Mouse (Mus musculus) natural killer cell, adult 2 months (primary cell): ENCODE measurements around the gene Gm20696.
A peak's percentile ranks its signal among the peaks of the same experiment; 100 is the strongest.

ENCODE experiments used
- DNase-seq, 2 experiments: peaks; one replicate each; pipeline ENCODE4 v3.0.0; 2022; ENCODE audit warnings: low spot score in 2 of 2

Gene Gm20696

DNA sequence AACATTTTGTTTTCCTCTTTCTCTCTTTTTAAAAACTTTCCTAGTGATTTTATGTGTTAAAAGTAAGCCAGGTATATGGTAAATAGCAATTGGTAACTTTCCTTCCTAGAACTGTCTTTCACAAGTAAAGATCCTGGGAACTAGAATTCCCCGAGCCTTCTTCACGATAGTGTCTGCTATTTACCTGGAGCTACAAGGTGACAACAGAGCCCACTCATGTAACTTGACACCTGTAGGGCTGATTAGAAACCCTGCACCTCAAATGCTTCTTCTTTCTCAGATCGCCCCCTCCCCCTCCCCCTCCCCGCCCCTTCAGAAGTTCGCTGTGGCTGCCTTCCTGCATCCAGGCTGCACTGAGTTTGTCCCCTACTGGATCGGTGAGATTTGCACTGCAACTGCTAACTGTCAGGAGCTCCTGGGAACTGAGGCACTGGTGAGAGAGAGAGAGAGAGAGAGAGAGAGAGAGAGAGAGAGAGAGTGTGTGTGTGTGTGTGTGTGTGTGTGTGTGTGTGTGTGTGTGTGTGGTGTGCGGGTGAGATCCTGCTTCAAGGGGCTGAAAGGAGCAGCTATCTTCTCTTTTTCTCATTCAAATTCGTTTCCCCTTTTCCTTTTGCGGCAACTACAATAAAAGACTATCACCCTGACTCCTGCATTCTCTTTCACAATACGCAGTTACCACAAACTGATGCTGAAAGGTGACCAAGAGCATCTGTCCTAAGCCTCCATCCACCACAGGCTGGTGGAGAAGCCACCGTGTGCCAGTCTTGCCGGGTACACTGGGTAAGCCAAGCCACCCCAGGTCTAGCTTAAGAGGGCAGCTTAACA, 403.3 kb downstream of the Gm20696 start:
- DNase-seq: peak; percentile 47 to 48

DNA sequence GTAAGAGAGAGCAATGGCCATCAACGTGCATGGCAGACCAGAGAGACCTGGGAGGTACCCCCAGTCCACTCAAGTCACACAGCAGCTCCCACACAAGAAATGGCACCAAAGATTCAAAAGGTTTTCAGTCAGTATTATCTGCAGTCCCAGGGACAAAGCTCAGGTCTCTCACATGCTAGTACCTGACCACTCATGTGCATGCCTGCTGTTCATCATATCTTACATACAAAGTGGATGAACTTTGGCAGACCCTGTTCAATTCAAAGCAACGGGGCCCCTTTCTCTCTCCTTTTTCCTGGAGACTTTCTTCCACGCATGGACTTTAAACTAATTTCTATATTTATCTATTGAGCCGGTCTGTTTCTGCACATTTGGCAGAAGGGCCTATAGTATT, 404.9 kb downstream of the Gm20696 start:
- no peak for DNase-seq

DNA sequence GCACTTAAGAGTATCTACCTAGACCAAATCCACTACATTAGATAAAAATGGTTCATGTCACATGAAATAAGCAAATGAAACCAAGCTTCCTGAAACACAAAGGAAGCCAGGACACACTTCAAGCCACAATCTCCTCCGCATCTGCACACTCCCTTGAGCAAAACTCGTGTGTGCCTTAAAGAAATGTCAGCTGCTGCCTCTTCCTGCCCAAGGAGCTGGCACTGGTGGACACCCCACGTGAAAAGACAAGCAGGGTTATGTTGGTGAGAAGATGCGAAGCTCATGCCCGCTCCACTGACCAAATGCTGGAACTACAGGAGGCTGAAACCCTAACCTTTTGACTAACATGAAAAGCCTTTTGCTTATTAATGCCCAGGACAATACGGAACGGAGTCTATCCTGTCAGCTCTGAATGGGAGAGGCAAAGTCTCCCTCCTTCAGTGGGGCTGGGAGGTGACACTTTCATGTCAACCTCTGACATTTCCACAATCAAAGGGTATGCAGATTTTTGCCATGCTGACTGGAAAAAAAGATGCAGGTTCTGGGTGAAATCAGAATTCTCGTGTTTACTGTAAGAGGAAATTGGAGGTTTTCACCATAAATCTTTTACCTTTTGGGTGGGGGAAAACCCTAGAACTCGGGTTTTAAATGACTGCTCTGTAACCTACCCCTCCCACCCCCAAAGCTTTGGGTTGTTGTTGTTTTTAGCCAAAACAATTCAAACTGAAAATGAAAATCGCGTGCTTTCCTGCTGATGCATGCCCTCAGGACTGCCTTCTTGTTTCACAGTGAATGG, 405.5 kb downstream of the Gm20696 start:
- peak; percentile 58 to 70 for DNase-seq

DNA sequence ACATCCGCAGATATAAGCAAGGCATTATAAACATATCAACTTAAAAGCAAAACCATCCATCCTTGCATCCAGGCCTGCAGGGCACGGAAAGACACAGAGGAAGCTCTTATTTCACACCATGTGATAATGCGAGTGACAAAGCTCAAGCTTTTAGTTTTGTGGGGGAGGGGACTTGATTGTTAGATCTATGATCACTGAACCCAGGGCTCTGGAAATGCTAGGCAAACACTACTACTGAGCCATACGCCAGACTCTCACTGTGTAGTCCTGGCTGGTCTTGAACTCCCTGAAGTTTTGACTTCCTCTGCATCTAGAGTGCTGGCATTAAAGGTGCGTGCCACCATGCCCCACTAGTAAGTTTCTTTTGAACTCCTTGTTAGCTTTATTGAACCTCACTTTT, 408.3 kb downstream of the Gm20696 start:
- no peak for DNase-seq

DNA sequence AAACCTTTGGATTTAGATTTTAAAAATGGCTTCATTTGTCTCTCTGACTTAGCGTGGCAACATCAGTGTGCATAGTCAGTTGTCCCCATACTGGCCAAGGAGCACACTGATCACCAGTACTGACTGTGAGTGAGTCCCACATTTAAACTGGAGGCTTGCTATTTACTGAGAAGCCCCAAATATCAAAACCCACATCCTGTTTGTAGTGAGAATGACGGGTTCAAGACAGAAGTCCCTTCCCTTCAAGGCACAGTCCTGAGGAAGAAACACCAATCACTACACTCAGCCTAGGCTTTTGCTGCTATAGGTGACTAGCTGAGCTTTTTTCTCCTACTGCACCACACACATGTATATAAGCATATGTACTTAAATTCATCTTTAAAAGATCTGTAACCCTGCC, 408.9 kb downstream of the Gm20696 start:
- peak; percentile 58 to 66 for DNase-seq

DNA sequence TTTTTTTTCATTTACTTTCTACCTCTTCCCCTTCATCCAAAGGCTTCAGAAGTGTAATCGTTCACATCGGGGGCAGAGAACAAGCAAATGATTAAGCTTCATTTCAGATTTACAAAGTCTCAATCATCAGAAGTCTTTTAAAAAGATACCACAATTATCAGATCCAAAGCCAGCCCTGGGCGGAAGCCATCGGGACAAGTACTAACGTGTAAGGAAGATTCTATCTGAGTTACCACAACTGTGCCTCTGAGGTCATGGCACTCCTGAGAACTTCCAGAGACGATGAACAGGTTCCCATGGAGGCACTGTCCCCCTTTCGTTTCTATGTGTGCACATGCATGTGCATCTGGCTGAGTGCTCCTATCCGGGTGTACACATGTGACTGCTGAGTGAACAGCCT, 413.3 kb downstream of the Gm20696 start:
- no peak for DNase-seq

DNA sequence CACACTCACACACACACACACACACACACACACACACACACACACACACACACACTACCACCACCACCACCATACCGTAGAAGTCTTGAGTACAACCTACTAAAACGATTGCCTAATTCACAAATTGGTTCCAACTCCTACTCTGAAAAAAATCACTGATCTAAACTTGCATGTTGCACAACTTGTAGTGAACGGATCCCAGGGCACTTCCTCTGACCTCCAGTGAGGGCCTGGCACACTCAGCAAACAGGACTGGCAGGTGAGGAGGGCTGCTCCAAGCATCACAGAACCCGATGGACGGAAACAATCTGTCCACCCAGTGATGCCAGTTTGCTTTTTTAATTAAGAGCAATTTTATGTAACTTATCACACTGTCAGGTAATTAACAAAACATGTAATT, 413.8 kb downstream of the Gm20696 start:
- DNase-seq: no peak

DNA sequence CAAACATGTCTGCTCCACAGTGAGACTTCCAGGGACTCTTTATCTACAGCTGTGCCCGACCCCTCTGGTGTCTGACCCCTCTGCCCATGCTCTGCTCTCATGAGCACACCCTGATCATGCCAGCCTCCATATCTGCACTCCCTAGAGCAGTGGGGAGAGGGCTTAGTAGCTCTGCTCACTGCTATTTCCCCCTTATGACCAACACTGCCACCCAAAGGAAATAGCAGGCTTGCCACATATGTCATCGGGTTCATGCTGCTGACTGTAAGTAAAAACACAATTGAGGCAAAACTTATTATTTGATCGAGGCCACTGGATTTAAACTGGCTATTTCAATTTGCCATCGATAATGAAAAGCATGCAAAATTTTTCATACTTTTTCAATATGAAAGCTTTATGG, 414.7 kb downstream of the Gm20696 start:
- DNase-seq: no peak

DNA sequence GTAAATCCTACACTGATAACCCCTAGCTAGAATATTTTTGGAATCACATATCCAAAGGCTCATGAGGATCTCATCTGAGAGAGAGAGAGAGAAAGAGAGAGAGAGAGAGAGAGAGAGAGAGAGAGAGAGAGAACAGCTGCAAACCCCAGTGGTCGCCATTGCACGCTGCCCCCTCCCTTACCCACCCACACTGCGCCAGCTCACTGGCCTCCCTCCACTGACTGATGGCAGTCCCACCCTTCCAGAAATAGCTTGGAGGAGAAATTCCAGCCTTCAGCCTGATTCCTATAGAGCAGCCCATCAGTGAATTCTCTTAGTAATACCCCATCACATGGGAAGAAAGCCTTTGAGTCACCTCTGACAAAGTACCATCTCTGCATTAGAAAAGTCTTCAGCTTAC, 415.4 kb downstream of the Gm20696 start:
- no peak for DNase-seq

DNA sequence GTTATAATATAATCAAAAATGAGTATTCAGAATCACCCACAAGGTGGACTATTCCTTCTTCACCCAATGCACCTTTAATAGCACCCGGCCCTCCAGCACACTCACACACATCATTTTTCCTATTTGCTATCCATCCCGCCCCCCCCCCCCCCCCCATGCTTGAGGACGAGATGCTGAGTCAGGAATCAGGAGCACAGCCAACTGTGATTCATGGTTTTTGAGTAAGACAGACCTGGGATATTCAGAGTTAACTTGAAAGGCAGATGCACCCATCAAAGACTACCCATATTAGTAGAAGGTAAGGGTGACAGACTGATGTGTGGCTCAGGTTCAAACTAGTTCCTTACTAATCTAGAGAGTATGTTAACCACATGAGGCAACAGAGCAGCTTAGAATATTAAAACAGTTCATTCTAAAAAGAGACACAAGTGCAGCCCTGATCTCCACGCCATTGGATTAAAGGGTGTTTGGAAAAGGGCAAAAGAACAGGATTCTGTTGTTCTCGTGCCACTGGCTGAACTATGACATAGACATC, 417.0 kb downstream of the Gm20696 start:
- DNase-seq: no peak

DNA sequence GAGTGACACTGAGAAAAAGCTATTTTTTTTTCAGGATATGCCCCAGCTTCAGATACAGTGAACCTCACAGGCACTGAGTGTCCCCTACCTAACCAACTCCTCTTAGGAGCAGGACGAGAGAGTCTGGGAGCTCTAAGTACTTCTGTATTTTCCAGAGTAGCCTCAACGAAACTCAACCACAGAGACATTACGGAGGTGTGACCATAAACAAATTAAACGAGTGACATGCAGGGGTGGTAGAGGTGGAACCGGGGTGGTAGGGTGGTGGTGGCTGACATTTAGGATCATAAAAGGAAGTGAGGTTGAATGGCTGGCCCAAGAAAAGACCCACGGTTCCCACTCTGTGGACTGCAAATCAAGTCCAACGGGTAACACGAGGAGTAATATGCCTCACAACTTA, 418.2 kb downstream of the Gm20696 start:
- DNase-seq: peak; percentile 64 to 81

DNA sequence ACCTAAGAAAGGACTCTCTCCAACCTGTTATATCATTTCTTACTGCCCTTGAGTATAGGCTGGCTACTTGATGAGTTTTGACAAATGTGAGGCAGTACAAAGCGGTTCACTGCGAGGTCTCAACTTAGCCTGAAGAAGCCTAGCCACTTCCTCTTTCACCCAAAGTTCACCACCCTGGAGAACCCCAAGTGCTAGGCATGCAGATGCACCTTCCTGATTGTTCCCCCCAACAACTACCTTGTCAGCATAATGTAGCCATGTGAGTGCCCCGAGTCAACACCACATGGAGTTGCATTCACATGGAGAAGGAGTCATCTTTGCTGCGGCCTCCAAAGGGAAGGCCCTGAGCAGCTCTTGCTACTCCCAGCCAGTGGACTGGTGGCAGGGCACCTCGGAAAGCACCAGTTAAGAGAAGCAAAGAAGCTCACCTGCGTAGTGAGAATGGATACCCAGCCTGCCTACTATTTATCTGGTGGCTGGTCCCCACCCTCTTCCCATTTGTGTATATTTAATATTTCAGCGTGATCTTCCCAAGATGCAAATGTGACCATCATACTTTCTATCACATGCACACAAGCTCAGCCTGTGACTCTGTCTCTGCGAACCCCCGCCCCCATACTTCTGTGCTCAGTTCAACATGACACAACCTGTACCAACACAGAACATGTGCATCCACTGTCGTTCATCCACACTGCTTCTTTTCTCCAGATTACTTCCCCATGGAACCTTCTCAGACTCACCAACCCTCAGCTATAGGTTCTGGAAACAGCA, 424.8 kb downstream of the Gm20696 start:
- DNase-seq: peak; percentile 57 to 68

DNA sequence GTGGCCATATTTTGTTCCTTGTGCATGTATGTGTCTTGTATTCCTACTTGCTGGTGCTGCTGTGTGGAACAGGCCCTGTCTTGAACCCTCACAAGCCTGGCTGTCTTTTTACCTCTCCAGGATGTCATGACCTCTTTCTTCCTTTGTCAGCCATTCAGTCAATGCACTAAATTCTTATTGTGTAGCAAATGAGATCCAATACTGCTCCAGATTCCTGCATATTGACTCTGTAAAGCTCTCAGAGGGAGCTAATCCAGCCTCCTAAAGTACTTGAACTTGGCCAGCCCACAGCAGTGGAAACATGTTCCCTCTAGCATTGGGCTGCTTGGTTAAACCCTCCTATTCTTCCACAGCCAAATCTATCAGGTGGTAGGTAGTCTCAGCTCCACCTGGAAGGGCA, 425.8 kb downstream of the Gm20696 start:
- DNase-seq: no peak

DNA sequence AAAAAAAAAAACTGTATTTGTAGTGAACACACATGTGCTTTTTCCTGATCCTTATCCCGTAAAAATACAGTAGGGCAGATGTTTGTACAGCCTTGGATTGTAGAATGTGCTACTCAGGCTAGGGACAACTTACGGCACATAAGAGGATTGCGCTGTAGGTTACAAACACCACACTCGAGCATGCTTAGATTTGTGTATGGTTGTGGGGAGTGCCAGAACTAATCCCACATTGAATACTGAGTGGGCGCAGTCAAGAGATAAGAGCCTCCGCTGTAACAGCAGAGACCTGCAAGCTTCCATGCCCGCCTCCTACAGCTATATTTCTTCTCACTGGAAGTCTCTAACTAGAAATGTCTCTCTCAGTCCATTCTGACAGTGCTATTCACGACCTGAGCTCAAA, 431.0 kb downstream of the Gm20696 start:
- DNase-seq: no peak

DNA sequence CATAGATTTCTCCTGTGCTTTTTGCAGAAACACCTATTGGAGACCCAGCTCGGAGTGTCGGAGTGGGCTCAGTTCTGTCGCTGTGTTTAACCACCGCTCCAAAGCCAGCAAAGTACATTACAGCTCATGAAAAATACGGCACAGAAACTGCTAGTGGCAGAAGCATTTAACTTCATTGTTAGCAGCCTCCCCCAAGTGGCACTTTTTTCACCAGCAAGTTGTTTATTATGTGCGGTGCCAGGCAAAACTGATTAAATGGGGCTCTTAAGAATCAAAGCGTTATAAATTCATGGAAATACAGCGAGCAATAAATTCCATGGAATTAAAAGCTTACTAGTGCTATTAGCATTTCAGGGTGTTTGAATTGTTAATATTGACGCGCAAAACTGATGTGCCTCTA, 433.2 kb downstream of the Gm20696 start:
- DNase-seq: no peak

DNA sequence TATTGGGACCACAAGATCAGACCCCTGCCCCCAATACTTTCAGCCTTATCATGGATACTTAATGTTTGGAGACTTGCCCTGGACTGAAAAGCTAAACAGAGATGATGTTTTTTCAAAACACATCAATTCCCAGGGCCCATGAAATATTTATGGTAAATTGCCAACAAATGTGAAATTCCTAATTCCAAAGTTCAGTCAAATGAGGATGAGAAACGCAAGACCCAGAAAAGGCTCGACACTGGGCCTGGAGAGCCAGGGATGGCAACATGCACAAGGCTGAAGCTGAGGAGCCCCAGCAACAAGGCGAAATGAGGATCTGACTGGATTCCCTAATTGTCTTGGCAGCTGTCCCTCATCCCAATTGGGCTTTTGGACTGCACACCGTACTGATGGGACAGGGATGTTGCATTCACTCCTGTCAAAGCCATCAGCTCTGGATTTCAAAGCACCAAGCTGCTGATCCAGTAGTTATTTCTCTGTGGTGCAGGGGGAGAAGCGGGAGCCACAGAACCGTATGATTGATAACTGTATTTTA, 438.2 kb downstream of the Gm20696 start:
- DNase-seq: no peak

DNA sequence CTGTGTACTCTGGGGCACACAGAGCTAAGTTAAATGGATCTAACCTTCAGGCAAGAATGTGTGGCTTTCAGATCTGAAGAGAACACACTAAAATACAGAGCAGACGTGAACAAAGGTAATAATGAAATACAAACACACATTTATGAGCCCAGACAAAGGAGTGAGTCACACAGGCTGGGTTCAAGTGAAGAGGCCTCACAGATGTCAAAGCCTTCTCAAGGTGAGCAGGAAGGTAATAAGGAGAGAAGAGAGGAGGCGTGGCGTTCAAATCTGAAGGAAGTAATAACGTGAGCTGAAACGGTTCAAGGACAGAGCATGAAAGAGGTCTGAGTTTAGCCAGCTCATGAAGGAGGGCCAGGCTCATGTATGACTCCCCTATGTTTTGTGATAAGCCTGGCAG, 445.4 kb downstream of the Gm20696 start:
- no peak for DNase-seq

DNA sequence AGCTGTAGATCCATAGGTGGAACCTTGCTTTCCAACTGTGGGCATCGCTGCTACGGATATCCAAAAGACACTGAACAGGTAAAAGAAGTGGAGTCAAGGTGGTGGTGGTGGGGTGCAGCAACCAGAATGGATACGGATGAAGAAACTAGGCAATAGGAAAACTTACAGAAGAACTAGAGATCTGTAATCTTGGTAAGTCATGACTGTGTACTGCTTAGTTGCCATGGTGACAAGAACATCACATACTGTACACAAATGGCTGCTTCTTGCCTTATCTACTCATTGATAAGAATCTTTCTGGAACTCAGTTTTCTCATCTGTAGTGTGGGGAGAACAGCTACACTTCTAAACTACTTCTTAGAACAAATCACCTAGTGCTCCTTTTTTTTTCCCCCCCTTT, 446.1 kb downstream of the Gm20696 start:
- no peak for DNase-seq

DNA sequence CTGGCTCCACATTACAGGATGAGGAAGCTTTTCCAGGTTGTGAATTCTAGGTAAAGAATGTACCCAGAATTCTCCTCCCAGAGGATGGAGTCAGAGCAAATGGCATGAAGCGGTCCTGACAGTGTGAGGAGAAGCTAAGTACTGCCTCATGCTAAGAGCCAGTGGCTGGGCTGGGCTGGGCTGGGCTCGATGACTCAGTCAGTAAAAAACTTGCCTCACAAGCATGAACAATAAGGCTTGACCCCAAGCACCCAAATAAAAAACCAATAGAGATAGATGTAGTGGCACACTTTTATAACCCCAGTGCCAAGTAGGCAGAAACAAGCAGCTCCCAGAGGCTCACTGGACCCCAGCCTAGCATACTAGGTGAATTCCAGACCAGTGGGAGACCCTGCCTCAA, 448.8 kb downstream of the Gm20696 start:
- no peak for DNase-seq

DNA sequence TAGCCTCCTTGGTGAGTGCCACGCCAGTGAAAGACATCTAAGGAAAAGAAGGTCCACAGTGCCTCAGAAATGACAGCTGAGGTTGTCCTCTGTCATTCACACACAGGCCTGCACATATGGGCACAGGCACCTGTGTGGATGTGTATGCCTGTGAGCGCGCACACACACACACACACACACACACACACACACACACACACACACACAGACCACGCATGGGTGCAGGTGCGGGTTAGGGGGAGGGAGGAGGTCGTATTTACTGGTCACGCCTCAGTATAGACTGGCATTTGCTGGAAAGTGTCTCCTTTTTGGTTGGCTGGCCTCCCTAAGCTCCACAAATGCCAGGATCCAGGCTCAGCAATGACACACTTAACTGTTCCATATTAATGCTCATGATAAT, 449.4 kb downstream of the Gm20696 start:
- DNase-seq: no peak

DNA sequence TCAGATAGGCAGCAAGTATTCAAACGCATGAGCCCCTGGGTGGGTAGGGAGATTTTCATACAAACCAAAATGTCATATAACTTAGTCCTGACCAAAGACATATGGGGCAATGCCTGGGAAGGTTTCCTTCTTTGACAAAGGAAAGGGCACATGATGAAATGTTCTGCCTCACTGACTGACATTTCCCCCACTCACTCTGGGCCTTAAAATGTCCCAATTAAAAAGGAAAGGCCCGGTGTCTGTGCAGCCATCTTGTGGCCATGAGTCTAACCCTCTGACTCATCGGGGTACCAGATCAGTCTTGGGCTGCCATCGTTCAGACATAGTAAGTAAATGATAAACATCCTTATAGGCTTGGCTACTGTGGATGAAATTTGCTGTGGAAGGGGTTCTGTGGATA, 454.1 kb downstream of the Gm20696 start:
- no peak for DNase-seq
